Mouse (Mus musculus) 3T3-L1 (cell line): ENCODE results near the gene Fbxl16.

Experiments
- DNase-seq: peaks from one replicate; pipeline ENCODE4 v3.0.0-alpha.2; 2015; ENCODE audit warnings: low read depth, low spot score

The Fbxl16 gene

DNA sequence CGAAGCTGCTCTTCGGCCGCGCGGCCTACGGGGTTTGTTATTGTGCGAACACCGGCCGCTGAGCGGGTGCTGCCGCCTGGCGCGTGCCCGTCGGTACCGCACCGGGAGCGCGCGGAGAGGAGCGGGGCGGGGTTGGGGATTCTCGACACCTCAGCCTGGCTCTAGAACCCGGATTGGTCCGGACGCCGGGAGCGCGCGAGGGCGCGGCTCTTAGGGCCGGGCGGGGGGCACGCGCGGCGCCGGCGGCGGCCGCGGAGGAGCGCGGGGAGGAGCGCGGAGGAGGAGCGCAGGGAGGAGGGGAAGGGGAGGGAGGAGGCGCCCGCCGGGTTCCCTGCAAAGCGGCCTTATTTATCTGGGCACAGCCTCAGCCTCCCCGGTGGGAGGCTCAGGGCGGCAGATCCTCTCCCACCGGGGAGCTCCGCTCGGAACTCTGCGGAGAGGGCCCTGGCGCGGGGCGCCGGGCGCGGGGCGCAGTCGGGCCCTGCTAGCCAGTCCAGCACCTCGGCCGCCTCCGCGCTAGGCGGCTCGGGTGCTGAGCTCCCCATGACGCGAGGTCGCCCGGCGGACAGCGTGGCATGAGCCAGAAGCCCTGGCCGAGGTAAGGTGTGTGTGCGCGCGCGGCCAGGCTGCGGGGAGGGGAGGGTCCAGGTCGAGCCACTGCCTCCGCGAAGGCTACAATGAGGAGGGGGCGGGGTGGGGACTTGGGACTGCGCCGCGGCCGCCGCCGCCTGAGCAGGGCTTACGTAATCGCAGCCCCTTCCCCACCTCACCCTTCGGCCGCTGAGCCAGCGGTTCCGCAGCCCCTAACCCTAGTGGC lies at the start of gene Fbxl16:
Gene Fbxl16 (plus strand): TSS at position 297 of the 817 bp plus-strand sequence.
- DNase-seq = no peak

DNA sequence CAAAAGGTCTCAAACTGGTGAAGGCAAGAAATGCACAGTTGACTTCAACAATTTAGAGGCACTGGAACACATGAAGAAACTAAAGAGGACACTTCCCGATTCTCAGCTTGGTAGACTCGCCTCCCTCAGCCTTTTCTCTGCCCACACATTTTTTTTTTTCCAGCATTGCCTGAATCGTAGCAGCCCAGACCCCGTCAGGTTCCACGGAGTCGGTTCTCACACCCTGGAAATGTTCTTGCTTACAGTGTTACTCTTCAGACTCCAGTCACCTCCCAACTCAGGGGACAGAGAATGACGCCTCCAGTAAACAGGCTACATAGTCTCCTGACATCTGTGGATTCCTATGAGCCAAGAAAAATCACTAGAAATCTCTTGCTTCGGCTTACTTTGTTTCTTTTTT lies 48.7 kb upstream of the Fbxl16 start:
- no peak for DNase-seq

DNA sequence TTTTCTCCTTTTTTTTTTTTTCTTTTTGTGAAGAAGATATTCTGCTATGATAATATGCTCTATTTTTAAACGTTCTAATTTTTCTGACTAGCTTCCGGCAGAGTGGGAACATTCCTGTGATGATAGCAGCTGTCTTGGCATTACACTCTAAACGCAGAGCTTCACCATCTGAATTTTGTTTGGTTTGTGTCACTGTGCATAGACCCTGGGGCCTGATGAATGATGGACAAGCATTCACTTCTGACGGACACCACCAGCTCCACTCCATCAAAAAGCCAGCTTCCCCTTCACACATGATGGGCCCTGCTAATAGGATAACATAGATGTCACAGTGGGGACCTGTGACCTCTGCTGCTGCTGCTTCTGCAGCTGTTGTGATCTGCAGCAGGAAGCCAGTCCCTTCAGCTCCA lies 47.3 kb upstream of the Fbxl16 start:
- no peak for DNase-seq

DNA sequence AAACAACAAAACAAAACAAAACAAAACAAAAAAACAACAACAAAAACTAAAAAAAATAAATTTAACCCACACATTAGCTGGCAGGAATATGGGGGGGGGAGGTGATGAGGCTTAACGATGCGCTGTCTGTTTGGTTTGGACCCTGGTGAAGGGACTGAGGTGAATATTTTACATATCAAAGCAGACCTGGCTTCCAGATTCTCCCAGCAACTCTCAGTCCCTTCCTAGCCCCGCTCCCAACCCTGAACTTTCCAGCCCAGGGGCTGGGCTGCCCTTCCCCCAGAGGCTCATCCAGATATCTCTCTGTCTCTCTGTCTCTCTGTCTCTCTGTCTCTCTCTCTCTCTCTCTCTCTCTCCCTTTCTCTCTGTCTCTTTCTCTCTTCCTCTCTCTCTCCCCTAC lies 46.3 kb upstream of the Fbxl16 start:
- DNase-seq = no peak

DNA sequence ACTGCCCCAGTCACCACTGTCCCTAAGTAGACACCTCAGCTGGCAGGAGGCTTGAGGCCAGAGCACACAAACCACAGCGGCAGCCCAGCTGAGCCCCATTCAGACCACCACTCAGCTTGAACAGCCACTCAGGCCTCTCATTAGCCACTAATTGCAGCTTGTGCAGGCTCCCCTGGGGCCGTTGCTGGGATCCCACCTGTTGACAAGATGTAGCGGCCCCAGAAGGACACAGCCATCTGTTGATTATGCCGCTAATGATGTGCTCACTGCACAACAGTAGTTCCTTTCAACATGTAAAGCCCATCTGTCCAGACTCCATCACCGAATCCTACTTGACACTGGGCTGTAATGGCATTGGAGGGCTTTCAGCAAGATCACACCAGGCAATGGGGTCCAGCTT lies 43.0 kb upstream of the Fbxl16 start:
- no peak for DNase-seq

DNA sequence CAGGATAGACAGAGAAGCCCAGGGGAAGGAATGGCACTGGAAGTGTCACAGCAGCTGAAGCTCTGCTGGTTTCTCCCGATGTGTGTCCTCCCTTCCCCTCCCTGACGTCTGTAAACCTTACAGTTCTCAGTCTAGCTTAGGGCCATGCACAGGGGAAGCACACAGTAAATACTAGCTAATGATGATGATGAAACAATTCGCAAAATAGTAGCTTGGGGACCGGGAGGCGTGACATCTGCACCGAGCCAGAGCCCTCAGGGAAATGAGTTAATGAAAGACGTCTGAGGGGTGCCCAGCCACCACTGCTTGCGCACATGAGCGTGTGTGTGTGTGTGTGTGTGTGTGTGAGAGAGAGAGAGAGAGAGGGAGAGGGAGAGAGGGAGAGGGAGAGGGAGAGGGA lies 39.6 kb upstream of the Fbxl16 start:
- no peak for DNase-seq

DNA sequence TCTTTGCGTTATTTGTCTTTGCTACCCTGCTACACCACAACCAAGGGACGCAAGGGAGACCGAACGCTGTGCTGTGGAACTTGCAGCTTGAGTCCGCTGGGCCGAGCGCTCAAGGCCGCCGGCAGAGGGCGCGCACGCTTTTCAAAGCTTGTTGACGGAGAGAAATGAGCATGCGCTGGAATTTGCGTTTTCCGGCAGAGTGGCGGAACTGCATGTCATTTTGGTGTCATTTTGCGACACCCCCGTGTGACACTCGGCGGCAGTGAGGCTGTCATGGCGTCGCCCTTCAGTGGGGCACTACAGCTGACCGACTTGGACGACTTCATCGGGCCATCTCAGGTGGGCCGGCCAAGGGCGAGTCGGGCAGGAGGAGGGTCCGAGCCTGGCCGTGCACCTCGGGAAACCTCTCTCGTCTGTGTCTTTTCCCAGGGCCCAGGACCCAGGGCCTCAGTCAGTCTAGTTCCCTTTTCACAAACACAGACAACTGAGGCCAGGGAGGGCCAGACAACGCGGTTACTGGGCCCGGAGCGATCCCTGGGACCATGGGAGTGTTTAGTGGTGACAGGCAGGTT lies 35.2 kb upstream of the Fbxl16 start, which contains the start of gene Narfl:
Gene Narfl (plus strand): TSS at position 228 of the 572 bp plus-strand sequence.
- DNase-seq = peak; percentile 99

DNA sequence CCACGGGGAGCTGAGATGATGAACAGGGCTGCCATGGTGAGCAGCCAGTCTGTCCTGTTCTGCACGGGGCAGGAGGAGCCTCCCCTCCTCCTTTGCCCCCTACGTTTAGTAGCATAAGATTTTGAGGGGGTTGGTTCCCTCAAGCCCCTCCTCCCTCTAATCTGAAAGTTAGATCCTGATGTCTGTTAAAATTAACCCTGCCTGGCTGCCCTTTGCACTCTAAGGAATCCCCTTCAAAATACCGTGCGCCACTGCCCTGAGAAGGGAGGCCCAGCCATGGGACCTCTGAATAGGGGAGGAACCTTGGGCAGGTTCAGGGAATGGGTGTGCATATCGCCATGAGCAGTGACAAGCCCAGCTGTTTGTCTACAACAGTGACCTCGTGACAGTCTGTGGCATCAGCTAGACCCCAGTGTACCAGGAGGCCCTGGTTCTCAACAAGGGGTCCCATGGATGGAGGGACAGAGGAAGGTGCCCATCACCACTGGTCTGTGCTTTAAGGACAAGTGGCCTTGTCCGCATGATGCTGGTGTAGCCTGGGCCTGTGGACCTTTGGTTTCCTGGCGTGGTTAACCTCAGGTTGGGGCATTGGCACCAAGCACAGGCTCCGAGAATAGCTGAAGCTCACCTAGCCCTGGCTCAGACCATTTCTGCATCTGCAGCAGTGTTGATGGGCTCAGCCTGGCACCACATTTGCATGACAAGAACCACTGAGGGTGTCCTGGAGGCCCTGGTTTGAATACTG lies 33.4 kb upstream of the Fbxl16 start:
- no peak for DNase-seq

DNA sequence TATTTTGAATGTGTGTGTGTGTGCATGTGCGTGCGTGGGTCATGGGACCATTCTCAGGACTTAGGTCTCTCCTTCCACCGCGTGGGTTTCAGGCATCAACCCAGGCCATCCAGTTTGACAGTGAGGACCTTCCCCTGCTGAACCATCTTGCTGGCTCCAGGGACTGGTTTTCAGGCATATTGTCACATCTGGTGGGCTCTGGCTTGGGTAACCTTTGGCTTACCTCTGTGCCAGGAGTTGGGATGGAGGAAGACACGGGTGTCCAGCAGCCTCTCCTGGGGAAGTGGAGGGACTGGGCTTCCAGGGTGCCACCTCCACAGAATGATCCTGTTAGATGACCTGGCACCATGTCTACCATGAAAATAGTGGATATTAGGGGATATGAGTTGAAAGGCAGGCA lies 30.9 kb upstream of the Fbxl16 start:
- no peak for DNase-seq

DNA sequence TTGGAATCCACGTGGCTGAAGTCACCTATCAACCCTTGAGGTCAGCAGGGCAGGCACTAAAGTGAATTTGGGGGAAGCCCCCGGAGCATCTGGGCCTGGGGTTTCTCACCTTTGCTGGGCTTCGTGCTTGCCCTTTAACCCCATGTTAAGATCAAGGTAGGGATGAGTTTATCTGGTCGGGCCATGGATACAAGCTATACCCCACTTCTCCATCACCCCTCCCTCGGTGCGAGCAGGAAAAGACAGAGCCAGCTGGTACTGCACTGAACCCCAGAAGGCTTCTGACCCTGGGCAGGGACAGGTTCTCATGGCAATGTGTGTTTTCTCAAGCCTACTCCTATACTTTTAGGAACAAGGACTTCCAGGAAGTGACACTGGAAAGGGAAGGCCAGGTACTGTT lies 27.5 kb upstream of the Fbxl16 start:
- no peak for DNase-seq

DNA sequence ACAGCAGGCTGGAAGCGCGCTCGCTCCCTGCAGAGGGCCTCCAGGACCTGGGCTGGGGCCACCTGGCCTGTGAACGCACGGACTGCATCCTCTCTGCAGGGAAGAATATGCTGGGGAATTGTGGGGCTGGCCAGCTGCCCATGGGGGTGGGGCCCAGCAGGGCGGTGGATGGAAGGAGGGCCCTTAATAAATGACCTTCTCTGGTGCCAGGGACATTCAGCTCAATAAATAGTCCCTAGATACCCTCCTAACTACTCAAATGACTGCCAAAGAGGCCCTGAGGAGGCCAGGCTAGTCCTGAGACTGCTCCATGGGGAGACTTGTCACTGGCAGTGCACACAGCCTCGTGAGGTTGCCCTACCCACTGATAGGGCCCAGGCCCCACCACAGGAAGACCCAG lies 25.8 kb upstream of the Fbxl16 start:
- DNase-seq = no peak

DNA sequence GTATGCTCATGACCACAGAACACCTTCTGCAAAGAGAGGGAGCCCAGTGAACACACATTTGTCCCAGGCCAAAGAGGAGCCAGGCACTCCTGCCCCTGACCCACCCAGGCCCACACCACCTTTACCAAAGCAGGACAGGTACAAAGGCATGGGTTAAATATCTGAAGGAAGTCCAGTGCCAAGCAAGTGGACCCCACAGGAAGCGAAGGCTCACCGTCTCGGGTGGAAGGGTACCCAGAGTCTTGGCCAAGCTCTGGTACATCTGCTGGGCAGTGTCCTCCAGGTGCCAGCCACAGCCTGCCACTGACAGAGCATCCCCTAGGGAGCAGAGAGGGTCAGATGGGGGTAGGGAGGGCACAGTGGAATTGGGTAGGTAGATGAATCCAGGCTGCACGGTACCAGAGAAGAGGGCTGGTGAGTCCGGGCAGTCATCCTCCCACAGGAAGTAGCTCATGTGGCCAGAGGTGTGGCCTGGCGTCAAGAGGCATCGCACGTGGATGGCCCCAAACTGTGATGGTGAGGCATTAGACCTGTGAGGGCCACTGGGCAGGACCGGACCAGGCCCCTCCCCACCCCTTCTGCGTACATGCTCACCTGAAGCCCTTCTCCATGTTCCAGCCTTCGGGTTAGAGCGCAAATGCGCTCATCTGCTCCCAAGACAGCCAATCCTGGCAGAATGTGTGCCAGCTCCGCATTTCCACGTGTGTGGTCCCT lies 24.9 kb upstream of the Fbxl16 start:
- DNase-seq = no peak

DNA sequence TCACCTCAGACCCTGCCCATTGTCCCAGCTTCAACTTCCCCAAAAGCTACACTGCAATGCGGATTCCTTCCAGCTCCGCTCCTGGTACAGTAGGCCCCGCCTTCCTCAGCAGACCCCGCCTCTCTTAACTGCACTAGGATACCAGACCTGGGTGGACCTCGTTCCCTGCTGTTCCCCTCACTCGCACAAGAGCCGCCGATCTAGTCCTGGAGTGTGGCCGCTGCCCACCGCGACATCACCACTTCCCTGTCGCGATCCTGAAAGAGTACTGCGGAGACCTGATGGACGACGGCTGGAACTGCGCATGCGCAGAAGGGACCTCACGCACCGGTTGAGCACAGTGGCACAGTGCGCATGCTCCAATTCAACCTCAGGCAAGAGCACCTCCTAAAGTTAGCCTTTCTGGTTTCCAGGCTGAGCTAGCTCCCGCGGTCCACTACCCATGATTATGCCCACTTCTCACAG lies 23.6 kb upstream of the Fbxl16 start, which contains the start of gene Haghl:
Gene Haghl (minus strand): TSS at position 393 of the 465 bp plus-strand sequence.
- DNase-seq = peak; percentile 99

DNA sequence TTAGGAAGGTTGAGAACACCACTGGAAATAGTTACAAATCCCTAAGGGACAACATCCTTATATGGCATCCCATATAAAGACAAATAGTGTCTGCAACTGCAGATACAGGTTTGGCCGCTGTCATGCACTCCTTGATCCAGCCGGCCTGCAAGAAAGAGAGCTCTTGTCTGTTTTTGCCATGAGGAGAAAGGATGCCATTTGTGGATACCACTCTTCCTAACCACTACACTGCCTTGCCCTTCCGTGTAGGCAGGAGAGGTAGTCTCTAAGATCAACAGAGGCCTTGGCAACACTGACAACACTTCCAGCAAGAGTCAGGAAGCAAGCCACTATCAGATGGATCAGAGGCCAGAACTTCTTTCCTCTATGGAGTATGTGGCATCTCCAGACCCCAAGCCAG lies 22.6 kb upstream of the Fbxl16 start, which contains the start of gene Ccdc78:
Gene Ccdc78 (plus strand): TSS at position 301 of the 400 bp plus-strand sequence.
- no peak for DNase-seq

DNA sequence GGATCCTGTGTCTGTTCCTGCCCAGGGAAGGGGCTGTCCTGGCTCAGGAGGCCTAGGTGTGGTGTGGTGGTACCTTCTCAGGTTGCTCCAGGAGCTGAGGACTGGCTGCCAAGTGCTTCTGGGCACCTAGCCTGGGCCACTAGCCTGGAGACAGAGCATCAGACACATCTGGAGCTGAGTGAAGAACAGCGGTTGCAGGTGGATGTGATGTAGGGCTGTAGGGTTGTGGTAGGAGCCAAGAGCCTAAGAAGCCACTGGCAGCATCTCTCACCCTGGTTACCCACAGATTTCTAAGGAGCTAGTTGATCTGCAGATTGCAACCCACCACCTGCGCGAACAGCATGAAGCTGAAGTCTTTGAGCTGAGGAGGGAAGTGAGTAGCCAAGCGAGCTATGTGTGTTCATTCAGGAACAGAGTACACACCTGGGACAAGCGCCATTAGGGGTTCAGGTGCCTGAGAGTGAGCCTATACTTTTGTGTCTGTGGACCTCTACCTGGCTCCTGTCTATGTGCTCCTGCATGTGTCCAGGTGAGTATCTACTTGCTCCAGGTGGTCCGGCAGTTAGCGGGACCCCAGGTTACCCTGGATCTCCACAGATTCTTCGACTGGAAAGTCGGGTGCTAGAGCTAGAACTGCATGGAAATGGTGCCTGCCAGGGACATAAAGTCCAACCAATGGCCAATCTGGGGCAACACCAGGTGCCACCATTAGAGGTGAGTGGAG lies 21.9 kb upstream of the Fbxl16 start:
- DNase-seq = no peak

DNA sequence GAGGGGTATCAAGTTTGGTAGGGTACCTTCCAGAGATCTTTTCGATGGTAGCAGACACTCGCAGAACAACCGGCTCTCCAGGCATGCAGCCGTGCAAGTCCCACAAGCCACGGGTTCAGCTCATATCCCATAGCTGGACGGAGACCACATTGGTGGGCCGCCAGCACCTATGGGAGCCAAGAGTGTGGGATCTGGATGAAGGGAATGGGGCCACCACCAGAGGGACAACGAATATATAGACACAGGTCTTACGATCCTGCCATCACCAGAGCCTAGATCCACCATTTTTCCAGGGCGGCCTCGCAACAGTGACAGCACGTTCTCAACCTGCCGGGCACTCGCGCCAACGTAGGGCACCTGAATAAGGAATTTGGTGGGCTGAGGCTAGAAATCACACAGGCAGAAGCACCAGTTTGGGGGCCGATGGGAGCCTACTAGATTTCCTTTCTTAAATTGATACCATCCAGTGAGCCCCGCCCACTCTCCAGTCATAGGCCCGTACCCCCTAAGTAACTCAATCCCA lies 17.5 kb upstream of the Fbxl16 start:
- DNase-seq = peak; percentile 50

DNA sequence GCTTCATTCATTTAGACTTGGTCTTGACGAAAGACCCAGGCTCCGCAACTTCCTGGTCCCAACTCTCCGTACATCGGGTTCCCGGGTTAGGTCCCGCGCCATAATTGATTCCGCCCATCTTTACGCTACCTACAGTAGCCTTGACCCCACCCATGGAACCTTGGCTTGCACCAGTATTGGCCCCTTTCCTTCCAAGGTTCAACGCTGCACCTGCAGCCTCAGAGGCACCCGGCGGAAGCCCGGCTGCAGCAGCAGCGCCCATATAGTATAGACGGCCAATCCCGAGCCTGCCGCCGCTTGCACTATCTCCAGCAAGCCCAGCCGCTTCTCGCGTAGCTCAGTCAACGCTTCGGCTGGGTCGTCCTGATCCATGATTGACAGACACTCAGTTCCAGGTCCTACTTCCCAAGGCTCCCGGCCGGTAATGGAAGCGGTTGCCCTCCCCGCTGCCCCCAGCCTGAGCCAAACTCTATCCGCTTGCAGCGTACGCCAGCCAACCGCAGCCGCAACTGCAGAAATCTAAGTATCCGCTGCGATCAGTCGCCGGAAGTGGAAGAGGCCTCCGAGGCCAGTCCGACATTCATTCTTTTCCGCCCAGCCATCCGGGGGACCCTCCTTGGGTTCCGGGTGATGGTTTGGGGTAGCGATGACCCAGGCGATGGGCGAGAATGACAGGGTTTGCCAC lies 16.9 kb upstream of the Fbxl16 start:
- DNase-seq = peak; percentile 89

DNA sequence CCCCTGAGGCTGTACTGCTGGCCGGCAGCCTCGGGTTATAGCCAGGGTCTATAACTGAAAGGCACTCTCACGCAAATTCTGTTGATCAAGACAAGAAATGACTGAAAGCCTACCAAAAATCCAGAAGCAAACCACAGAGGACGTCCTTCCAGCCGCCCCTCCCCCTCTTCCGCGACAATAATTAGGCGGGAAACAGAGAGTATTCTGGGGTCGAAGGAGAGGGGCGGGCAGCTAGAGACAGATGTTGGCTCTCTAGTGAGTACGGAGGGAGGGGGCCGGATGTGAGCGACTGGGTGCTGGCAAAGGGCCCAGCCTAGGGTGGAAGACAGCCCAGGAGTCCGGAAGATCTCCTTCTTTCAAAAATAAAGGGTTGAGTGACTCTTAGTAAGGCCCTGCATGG lies 16.3 kb upstream of the Fbxl16 start, which contains the start of gene Fam173a:
Gene Fam173a (minus strand): TSS at position 287 of the 400 bp plus-strand sequence.
- peak; percentile 76 for DNase-seq

DNA sequence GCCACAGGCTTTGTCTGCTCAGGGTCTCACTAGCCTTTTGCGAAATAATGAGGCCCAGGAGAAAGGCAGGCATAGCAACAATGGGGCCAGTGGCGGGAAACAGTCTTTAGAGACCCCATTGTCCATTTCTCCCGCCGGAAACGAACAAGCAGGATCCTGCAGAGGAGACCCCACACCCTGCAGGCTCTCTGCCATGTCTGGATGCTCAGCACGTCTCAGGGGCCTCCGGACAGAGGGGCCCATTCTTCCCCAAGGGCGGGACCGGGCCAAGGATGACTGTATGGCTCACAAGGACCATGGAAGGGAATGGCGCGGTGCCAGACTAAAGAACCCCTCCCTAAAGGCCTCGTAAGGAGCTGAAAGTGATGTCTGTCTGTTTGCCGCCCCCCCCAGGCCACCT lies 14.7 kb upstream of the Fbxl16 start:
- no peak for DNase-seq

DNA sequence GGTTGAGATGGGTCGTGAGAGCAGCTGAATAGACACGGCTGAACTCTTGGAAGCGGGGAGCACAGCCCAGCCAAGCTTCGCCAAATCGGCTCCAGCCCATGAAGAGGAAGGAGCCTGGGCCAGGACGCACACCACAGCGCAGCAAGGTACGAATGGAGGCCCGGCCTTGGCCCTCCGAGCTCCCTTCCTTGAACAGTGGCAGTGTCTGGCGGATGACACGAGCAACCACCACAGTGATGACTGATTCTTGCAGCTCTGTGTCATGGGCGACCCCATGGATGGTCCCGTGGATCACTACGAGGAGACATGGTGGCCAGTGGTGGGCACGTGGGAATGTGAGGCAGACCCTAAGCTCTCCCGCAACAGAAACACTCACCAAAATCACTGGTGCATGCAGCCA lies 13.9 kb upstream of the Fbxl16 start:
- no peak for DNase-seq
